Mouse (Mus musculus) cortical plate, adult 2 months (tissue): ENCODE data around the gene Chchd1. TPM values are rescaled to one million over a fixed set of nuclear protein-coding genes. Genes with fewer than 3 reads are reported as not detected.

Experiments used
- H3K27ac ChIP-seq: fragments of 200-500 bp; 2 replicates; pipeline ENCODE4 v1.5.1; 2012; ENCODE audit warnings: low read length, control low read depth, inconsistent platforms; ENCODE audit not compliant: insufficient read depth
- H3K4me1 ChIP-seq: fragments of 200-500 bp; 2 replicates; pipeline ENCODE4 v1.6.1; 2011; ENCODE audit warnings: low read length; ENCODE audit not compliant: control insufficient read depth, insufficient read depth
- H3K4me3 ChIP-seq: fragments of 200-500 bp; 2 replicates; pipeline ENCODE4 v1.5.1; 2011; ENCODE audit warnings: mild to moderate bottlenecking, low read length, control low read depth; ENCODE audit not compliant: insufficient read depth
- CTCF ChIP-seq: fragments of 200-500 bp; IDR thresholded peaks from 2 replicates; pipeline ENCODE4 v1.5.1; 2011; ENCODE audit warnings: mild to moderate bottlenecking, control low read depth, low read length; ENCODE audit not compliant: insufficient read depth; ENCODE audit errors: extremely low read depth
- POLR2A ChIP-seq: fragments of 200-500 bp; IDR thresholded peaks from 2 replicates; pipeline ENCODE4 v1.6.1; 2011; ENCODE audit warnings: mild to moderate bottlenecking, low read length, control low read depth; ENCODE audit not compliant: insufficient read depth; ENCODE audit errors: extremely low read depth
- polyA plus RNA-seq: library from polyadenylated mRNA; depleted of rRNA; stranded (reverse); fragments of >200 nt; gene quantifications from 2 replicates; pipeline ENCODE4 v1.2.3, GENCODE M21; 2012

Chchd1 gene
- polyA plus RNA-seq, 1 experiment: 85.9 TPM

GRCm38 (mm10) chr14:20662740-20663139 lies 40.1 kb upstream of the Chchd1 start:
- Histone ChIP-seq H3K27ac (no peak overlapping the region), H3K4me3 (no peak overlapping the region; the same call in 1 of the 2 replicates), H3K4me1 (no peaks in the 10 kb centered on the region)
- TF ChIP-seq POLR2A: no peak
- no peak for TF ChIP-seq CTCF

GRCm38 (mm10) chr14:20663601-20664000 lies 39.2 kb upstream of the Chchd1 start:
- Histone ChIP-seq H3K27ac (no peak overlapping the region), H3K4me1 (no peaks in the 10 kb centered on the region), H3K4me3 (no peak overlapping the region)
- no peak for TF ChIP-seq POLR2A
- no peak for TF ChIP-seq CTCF

- no peak for TF ChIP-seq POLR2A
- no peak for TF ChIP-seq CTCF
- Histone ChIP-seq H3K27ac (no peak overlapping the region), H3K4me1 (no peaks in the 10 kb centered on the region), H3K4me3 (no peak overlapping the region)
Observed at GRCm38 (mm10) chr14:20664436-20664835, 38.4 kb upstream of the Chchd1 start.

GRCm38 (mm10) chr14:20667469-20667868 lies 35.3 kb upstream of the Chchd1 start:
- TF ChIP-seq CTCF: no peak
- TF ChIP-seq POLR2A: no peak
- Histone ChIP-seq H3K4me3 (no peak overlapping the region), H3K27ac (no peak overlapping the region), H3K4me1 (no peaks in the 10 kb centered on the region)

- no peak within 1 kb of the TSS for H3K4me3 ChIP-seq
- no peak for TF ChIP-seq POLR2A
- TF ChIP-seq CTCF: no peak
- H3K27ac ChIP-seq: no peak within 1 kb of the TSS
- no peaks in the 10 kb centered on the region for H3K4me1 ChIP-seq
Observed at GRCm38 (mm10) chr14:20668154-20668810, 34.5 kb upstream of the Chchd1 start, which contains the start of gene Synpo2l. Gene Synpo2l (minus strand): TSS chr14:20668354.

GRCm38 (mm10) chr14:20672990-20673389 lies 29.8 kb upstream of the Chchd1 start:
- TF ChIP-seq POLR2A: no peak
- 0 out of 2 replicates have a peak, but pooled peaks have one; percentile 9 for TF ChIP-seq CTCF
- Histone ChIP-seq H3K4me1 (no peaks in the 10 kb centered on the region), H3K4me3 (no peak overlapping the region), H3K27ac (no peak overlapping the region)

GRCm38 (mm10) chr14:20673735-20674063 lies 29.1 kb upstream of the Chchd1 start:
- TF ChIP-seq CTCF: no peak
- no peak for TF ChIP-seq POLR2A
- peak overlapping the region; percentile 62 for H3K4me3 ChIP-seq
- no peak overlapping the region for H3K27ac ChIP-seq
- H3K4me1 ChIP-seq: no peaks in the 10 kb centered on the region

GRCm38 (mm10) chr14:20674064-20674833 lies 28.6 kb upstream of the Chchd1 start, which contains the start of gene Sec24c:
Gene Sec24c (plus strand): TSS chr14:20674308.
- no peak for TF ChIP-seq CTCF
- TF ChIP-seq POLR2A: peak; percentile 81; the same call in 1 of the 2 replicates
- Histone ChIP-seq H3K4me1 (no peaks in the 10 kb centered on the region), H3K4me3 (peak within 1 kb of the TSS; percentile 62), H3K27ac (peak within 1 kb of the TSS; percentile 7; the same call in 1 of the 2 replicates)

GRCm38 (mm10) chr14:20677906-20678305 lies 24.9 kb upstream of the Chchd1 start:
- TF ChIP-seq POLR2A (no peak), CTCF (no peak)
- Histone ChIP-seq H3K27ac (no peak overlapping the region), H3K4me1 (no peaks in the 10 kb centered on the region), H3K4me3 (no peak overlapping the region)

- Histone ChIP-seq H3K4me3 (no peak overlapping the region), H3K4me1 (no peaks in the 10 kb centered on the region; the same call in 1 of the 2 replicates), H3K27ac (no peak overlapping the region)
- TF ChIP-seq POLR2A (no peak), CTCF (no peak)
Observed at GRCm38 (mm10) chr14:20681742-20682141, 21.1 kb upstream of the Chchd1 start.
